Mouse (Mus musculus) myocyte (in vitro differentiated cells): ENCODE data around the gene Ms4a4b. TPM values are rescaled to one million over a fixed set of nuclear protein-coding genes. Genes with fewer than 3 reads are reported as not detected.

Source experiments
- H3K27me3 ChIP-seq: one replicate; pipeline ENCODE4 v1.6.1; 2011; ENCODE audit not compliant: control insufficient read depth, insufficient read depth, insufficient read length
- H3K36me3 ChIP-seq: one replicate; pipeline ENCODE4 v1.6.1; 2011; ENCODE audit not compliant: control insufficient read depth, insufficient read depth
- H3K4me2 ChIP-seq: one replicate; pipeline ENCODE4 v1.6.1; 2011; ENCODE audit warnings: low read depth, control low read depth
- H3K4me3 ChIP-seq: one replicate; pipeline ENCODE4 v1.5.1; 2011; ENCODE audit warnings: mild to moderate bottlenecking, control low read depth, moderate library complexity
- H3K79me2 ChIP-seq: one replicate; pipeline ENCODE4 v1.6.1; 2011; ENCODE audit not compliant: control insufficient read depth, insufficient read depth
- H3ac ChIP-seq: one replicate; pipeline ENCODE4 v1.6.1; 2011; ENCODE audit not compliant: control insufficient read depth, insufficient read length
- CEBPB ChIP-seq: IDR thresholded peaks from 2 replicates; pipeline ENCODE4 v1.6.1; 2011; ENCODE audit warnings: mild to moderate bottlenecking, moderate library complexity; ENCODE audit not compliant: poor library complexity, insufficient read depth, severe bottlenecking
- E2F4 ChIP-seq: IDR thresholded peaks from one replicate; pipeline ENCODE4 v1.6.1; 2011; ENCODE audit warnings: mild to moderate bottlenecking, control low read depth, moderate library complexity; ENCODE audit not compliant: insufficient read depth
- MAX ChIP-seq: IDR thresholded peaks from one replicate; pipeline ENCODE4 v1.6.1; 2011; ENCODE audit warnings: low read depth, mild to moderate bottlenecking, control low read depth
- MYOD1 ChIP-seq, 3 experiments: IDR thresholded peaks; one replicate each; pipeline ENCODE4 v1.6.1; 2011; ENCODE audit warnings: control low read depth in 2 of 3, low read depth in 2 of 3, mild to moderate bottlenecking in 2 of 3, moderate library complexity in 1 of 3; ENCODE audit not compliant: insufficient read length in 2 of 3, control insufficient read depth in 1 of 3
- MYOG ChIP-seq, 3 experiments: IDR thresholded peaks; one replicate each; pipeline ENCODE4 v1.6.1; 2011; ENCODE audit warnings: control low read depth in 2 of 3, low read depth in 2 of 3, mild to moderate bottlenecking in 2 of 3; ENCODE audit not compliant: insufficient read length in 2 of 3, control insufficient read depth in 1 of 3, insufficient read depth in 1 of 3
- POLR2A ChIP-seq: IDR thresholded peaks from one replicate; pipeline ENCODE4 v1.6.1; 2011; ENCODE audit warnings: low read depth, mild to moderate bottlenecking, control low read depth, moderate library complexity; ENCODE audit not compliant: insufficient read length
- POLR2AphosphoS2 ChIP-seq: IDR thresholded peaks from one replicate; pipeline ENCODE4 v1.6.1; 2011; ENCODE audit warnings: low read depth, control low read depth; ENCODE audit not compliant: insufficient read length
- REST ChIP-seq: IDR thresholded peaks from one replicate; pipeline ENCODE4 v1.6.1; 2011; ENCODE audit warnings: mild to moderate bottlenecking, control low read depth, moderate library complexity; ENCODE audit not compliant: insufficient read depth, insufficient read length
- SRF ChIP-seq: IDR thresholded peaks from one replicate; pipeline ENCODE4 v1.6.1; 2011; ENCODE audit warnings: low read depth; ENCODE audit not compliant: control insufficient read depth, insufficient read length
- TCF12 ChIP-seq: IDR thresholded peaks from one replicate; pipeline ENCODE4 v1.6.1; 2011; ENCODE audit warnings: mild to moderate bottlenecking, control low read depth; ENCODE audit not compliant: poor library complexity, insufficient read depth, severe bottlenecking
- TCF3 ChIP-seq: IDR thresholded peaks from one replicate; pipeline ENCODE4 v1.6.1; 2011; ENCODE audit warnings: low read depth, control low read depth; ENCODE audit not compliant: insufficient read length
- USF1 ChIP-seq: IDR thresholded peaks from one replicate; pipeline ENCODE4 v1.6.1; 2011; ENCODE audit warnings: low read depth, mild to moderate bottlenecking, control low read depth, moderate library complexity
- polyA plus RNA-seq: library from polyadenylated mRNA; unstranded; fragments of >200 nt; fragmentation: generic; extraction: Trizol; gene quantifications from one replicate; pipeline ENCODE4 v1.2.1, GENCODE M21; 2012; ENCODE audit warnings: missing spikeins

Gene Ms4a4b
- polyA plus RNA-seq, 1 experiment = not detected

- H3K4me2 ChIP-seq = no peak overlapping the region
- no peaks in the 10 kb centered on the region for H3K36me3 ChIP-seq
- no peaks in the 10 kb centered on the region for H3K79me2 ChIP-seq
- no peak overlapping the region for H3ac ChIP-seq
- TF ChIP-seq POLR2A (no peak), USF1 (no peak), MAX (no peak), TCF3 (no peak), E2F4 (no peak), MYOG (IDR thresholded peaks at IDR 0.05; ENCODE audit: control insufficient read depth in 1 of 3, insufficient read depth in 1 of 3, insufficient read length in 2 of 3, low read depth in 2 of 3) (no peak), POLR2AphosphoS2 (no peak), MYOD1 (IDR thresholded peaks at IDR 0.05; ENCODE audit: control insufficient read depth in 1 of 3, insufficient read length in 2 of 3, low read depth in 2 of 3) (no peak), REST (no peak), TCF12 (no peak), CEBPB (no peak)
- no peaks in the 10 kb centered on the region for H3K27me3 ChIP-seq
- no peak overlapping the region for H3K4me3 ChIP-seq
These were observed 36.4 kb downstream of the Ms4a4b start for GRCm38 (mm10) chr19:11479714-11480113.

- Histone ChIP-seq H3K4me2 (no peak overlapping the region), H3K36me3 (no peaks in the 10 kb centered on the region), H3K4me3 (no peak overlapping the region), H3K79me2 (no peaks in the 10 kb centered on the region), H3K27me3 (no peaks in the 10 kb centered on the region), H3ac (no peak overlapping the region)
- no peak for TF ChIP-seq CEBPB
- TF ChIP-seq MAX = no peak
- no peak for TF ChIP-seq E2F4
These were observed 39.3 kb downstream of the Ms4a4b start for GRCm38 (mm10) chr19:11482684-11483083.

- Histone ChIP-seq H3K79me2 (no peaks in the 10 kb centered on the region), H3K27me3 (no peaks in the 10 kb centered on the region), H3K36me3 (no peaks in the 10 kb centered on the region), H3K4me2 (no peak overlapping the region), H3K4me3 (no peak overlapping the region), H3ac (no peak overlapping the region)
- TF ChIP-seq USF1 = no peak
- TF ChIP-seq REST = no peak
- TF ChIP-seq MYOD1 (IDR thresholded peaks at IDR 0.05; ENCODE audit: control insufficient read depth in 1 of 3, insufficient read length in 2 of 3, low read depth in 2 of 3) = no peak
- TF ChIP-seq E2F4 = no peak
- no peak for TF ChIP-seq MAX
- no peak for TF ChIP-seq SRF
- TF ChIP-seq POLR2A = no peak
- TF ChIP-seq CEBPB = no peak
- TF ChIP-seq MYOG (IDR thresholded peaks at IDR 0.05; ENCODE audit: control insufficient read depth in 1 of 3, insufficient read depth in 1 of 3, insufficient read length in 2 of 3, low read depth in 2 of 3) = no peak
- no peak for TF ChIP-seq TCF12
- TF ChIP-seq TCF3 = no peak
- no peak for TF ChIP-seq POLR2AphosphoS2
These were observed 40.6 kb downstream of the Ms4a4b start for GRCm38 (mm10) chr19:11483941-11484340.

- Histone ChIP-seq H3K36me3 (no peaks in the 10 kb centered on the region), H3K4me2 (no peak overlapping the region), H3K79me2 (no peaks in the 10 kb centered on the region), H3K27me3 (no peaks in the 10 kb centered on the region), H3K4me3 (no peak overlapping the region), H3ac (no peak overlapping the region)
- TF ChIP-seq E2F4 = no peak
- TF ChIP-seq REST = no peak
- no peak for TF ChIP-seq TCF12
These were observed 41.0 kb downstream of the Ms4a4b start for GRCm38 (mm10) chr19:11484388-11484787.

- Histone ChIP-seq H3ac (no peak overlapping the region), H3K27me3 (no peaks in the 10 kb centered on the region), H3K4me2 (no peak overlapping the region), H3K36me3 (no peaks in the 10 kb centered on the region), H3K4me3 (no peak overlapping the region), H3K79me2 (no peaks in the 10 kb centered on the region)
- TF ChIP-seq MYOG (IDR thresholded peaks at IDR 0.05; ENCODE audit: control insufficient read depth in 1 of 3, insufficient read depth in 1 of 3, insufficient read length in 2 of 3, low read depth in 2 of 3) (no peak), TCF3 (no peak), SRF (no peak), USF1 (no peak), TCF12 (no peak), MYOD1 (IDR thresholded peaks at IDR 0.05; ENCODE audit: control insufficient read depth in 1 of 3, insufficient read length in 2 of 3, low read depth in 2 of 3) (no peak), E2F4 (no peak), POLR2A (no peak), REST (no peak), POLR2AphosphoS2 (no peak), CEBPB (no peak), MAX (no peak)
These were observed 41.9 kb downstream of the Ms4a4b start for GRCm38 (mm10) chr19:11485266-11485665.

GRCm38 (mm10) chr19:11485746-11486145 lies 42.4 kb downstream of the Ms4a4b start, which contains the start of gene Gm8369:
Gene Gm8369 (plus strand): TSS chr19:11485938.
- Histone ChIP-seq H3ac (no peak within 1 kb of the TSS), H3K4me2 (no peak within 1 kb of the TSS), H3K36me3 (no peaks in the 10 kb centered on the region), H3K27me3 (no peaks in the 10 kb centered on the region), H3K4me3 (no peak within 1 kb of the TSS), H3K79me2 (no peaks in the 10 kb centered on the region)
- TF ChIP-seq REST (no peak), POLR2AphosphoS2 (no peak), E2F4 (no peak), USF1 (no peak), POLR2A (no peak), SRF (no peak), CEBPB (no peak), MAX (no peak), TCF3 (no peak), TCF12 (no peak), MYOG (IDR thresholded peaks at IDR 0.05; ENCODE audit: control insufficient read depth in 1 of 3, insufficient read depth in 1 of 3, insufficient read length in 2 of 3, low read depth in 2 of 3) (no peak), MYOD1 (IDR thresholded peaks at IDR 0.05; ENCODE audit: control insufficient read depth in 1 of 3, insufficient read length in 2 of 3, low read depth in 2 of 3) (no peak)
